ENCODE assay signal across 8 mouse cellular contexts in genomic region chr5:134581146-134581545, GRCm38 (mm10). TPM values are rescaled to one million over a fixed set of nuclear protein-coding genes. Genes with fewer than 3 reads are reported as not detected.
DNase-seq lines count a peak whose midpoint lies in the region; ATAC-seq and TF ChIP-seq lines count a peak whose summit lies in the region.

TSS of gene Rfc2 (plus strand) at chr5:134581366.

- 88% methylated on average over 5 of the region's 5 CpGs for WGBS in forebrain, embryonic 10.5 days
- WGBS in large intestine, adult 2 months = 63% methylated on average over 5 of the region's 5 CpGs
- 84% methylated on average over 5 of the region's 5 CpGs for WGBS in midbrain, embryonic 11.5 days

- no peak for DNase-seq in testis, postnatal 10 days (ENCODE audit: low spot score)
- DNase-seq in forebrain, embryonic 10.5 days (ENCODE audit: extremely low spot score, low spot score) = no peak
- no peak for DNase-seq in heart, postnatal 36 days
- DNase-seq in large intestine, adult 2 months (ENCODE audit: low read depth, low spot score) = no peak
- DNase-seq in midbrain, embryonic 11.5 days (ENCODE audit: low spot score, missing footprints) = no peak
- no peak for DNase-seq in cerebellum, adult 11-12 months
- no peak for DNase-seq in urinary bladder, postnatal 10 days (ENCODE audit: low spot score)

- no peak within 1 kb of the TSS for H3K9ac ChIP-seq in midbrain, embryonic 11.5 days (ENCODE audit: low read length)

- H3K36me3 ChIP-seq in testis, adult 2 months (ENCODE audit: control insufficient read depth, insufficient read depth, low read length) = no peaks in the 10 kb centered on the region
- H3K36me3 ChIP-seq in forebrain, embryonic 10.5 days (replicated peaks) = 0 out of 2 replicates have a peak, but pooled peaks cover 11% of the 10 kb centered on the region
- H3K36me3 ChIP-seq in midbrain, embryonic 11.5 days (ENCODE audit: control insufficient read depth, insufficient read depth, low read length) = no peaks in the 10 kb centered on the region

- intact Hi-C loops in heart, postnatal 36 days (cut with DNase I) = loop anchor here (2.0 to 5.0 kb wide), 2 partner anchors 80 to 194 kb away; no protein-coding TSS in a partner anchor

- no peak for ATAC-seq in midbrain, embryonic 11.5 days (ENCODE audit: low FRiP score)

- no peaks in the 10 kb centered on the region for H3K9me3 ChIP-seq in forebrain, embryonic 10.5 days
- no peaks in the 10 kb centered on the region for H3K9me3 ChIP-seq in midbrain, embryonic 11.5 days (ENCODE audit: control insufficient read depth, low read length)

- no peak within 1 kb of the TSS for H3K4me2 ChIP-seq in midbrain, embryonic 11.5 days

- H3K27me3 ChIP-seq in testis, adult 2 months (ENCODE audit: control insufficient read depth, insufficient read depth, low read length) = no peaks in the 10 kb centered on the region
- H3K27me3 ChIP-seq in forebrain, embryonic 10.5 days (ENCODE audit: poor library complexity, severe bottlenecking) = no peaks in the 10 kb centered on the region
- H3K27me3 ChIP-seq in midbrain, embryonic 11.5 days (ENCODE audit: control insufficient read depth, insufficient read depth, low read length) = no peaks in the 10 kb centered on the region

- TF ChIP-seq CTCF in testis, adult 2 months (IDR thresholded peaks at IDR 0.05; ENCODE audit: control insufficient read depth, insufficient read depth, insufficient replicate concordance, low read depth, low read length) = no peak

- peak within 1 kb of the TSS; percentile 63 for H3K4me3 ChIP-seq in testis, adult 2 months (ENCODE audit: control insufficient read depth, low read depth, low read length)
- H3K4me3 ChIP-seq in forebrain, embryonic 10.5 days = 0 out of 2 replicates have a peak within 1 kb of the TSS, but pooled peaks have one; percentile 70
- H3K4me3 ChIP-seq in midbrain, embryonic 11.5 days (ENCODE audit: low read depth, low read length) = no peak within 1 kb of the TSS

- H3K27ac ChIP-seq in testis, adult 2 months (ENCODE audit: control insufficient read depth, insufficient read depth, low read depth, low read length) = no peak within 1 kb of the TSS
- no peak within 1 kb of the TSS for H3K27ac ChIP-seq in forebrain, embryonic 10.5 days
- H3K27ac ChIP-seq in midbrain, embryonic 11.5 days (ENCODE audit: low read depth, low read length) = no peak within 1 kb of the TSS

- no peak for TF ChIP-seq POLR2A in testis, adult 2 months (IDR thresholded peaks at IDR 0.05; ENCODE audit: control insufficient read depth, low read depth, low read length)

- no peaks in the 10 kb centered on the region; the same call in 1 of the 2 replicates for H3K4me1 ChIP-seq in testis, adult 2 months (ENCODE audit: control insufficient read depth, insufficient read depth, low read length)
- H3K4me1 ChIP-seq in forebrain, embryonic 10.5 days = peaks cover 17% of the 10 kb centered on the region
- peaks cover 8% of the 10 kb centered on the region for H3K4me1 ChIP-seq in midbrain, embryonic 11.5 days (ENCODE audit: control insufficient read depth, insufficient read depth, low read length)

RNA-seq across cellular contexts. Expression of gene Rfc2, which starts in this region (rescaled TPM):
- 304 and 310 TPM in 2 replicates for polyA plus RNA-seq in testis, adult 2 months (2012; rRNA removed)
- polyA plus RNA-seq in forebrain, embryonic 10.5 days (2016; fragmentation: Nextera tagmentation; extraction: Ambion mirVana) = 440 and 447 TPM in 2 replicates
- total RNA-seq in heart, postnatal 36 days (2021) = 10 to 100 TPM; 23.4 to 23.9 TPM
- 74.4 and 77.1 TPM in 2 replicates for polyA plus RNA-seq in large intestine, adult 2 months (2012; rRNA removed)
- polyA plus RNA-seq in midbrain, embryonic 11.5 days (2014; fragmentation: Nextera tagmentation; extraction: Ambion mirVana) = 321 and 338 TPM in 2 replicates
